Mouse (Mus musculus) neural tube, embryonic 15.5 days (tissue): ENCODE results near the gene Hacd3. TPM values are rescaled to one million over a fixed set of nuclear protein-coding genes. Genes with fewer than 3 reads are reported as not detected.
A peak's percentile ranks its signal among the peaks of the same experiment; 100 is the strongest.

Source experiments
- ATAC-seq: fragments of 200-750 bp; cut with Nextera tagmentation; 2 replicates; pipeline ENCODE4 v1.8.0; 2017; ENCODE audit warnings: mild to moderate bottlenecking, moderate TSS enrichment, moderate library complexity; ENCODE audit not compliant: low FRiP score
- H3K27ac ChIP-seq: fragments of 300-500 bp; sonication (generic); replicated peaks from 2 replicates; pipeline ENCODE4 v1.5.1; 2015; ENCODE audit warnings: mild to moderate bottlenecking, inconsistent platforms
- H3K27me3 ChIP-seq: fragments of 300-500 bp; sonication (generic); replicated peaks from 2 replicates; pipeline ENCODE4 v1.6.1; 2015; ENCODE audit warnings: inconsistent platforms
- H3K36me3 ChIP-seq: fragments of 300-500 bp; sonication (generic); 2 replicates; pipeline ENCODE4 v1.6.1; 2015; ENCODE audit warnings: inconsistent platforms
- H3K4me1 ChIP-seq: fragments of 300-500 bp; sonication (generic); 2 replicates; pipeline ENCODE4 v1.6.1; 2015; ENCODE audit warnings: inconsistent platforms
- H3K4me2 ChIP-seq: fragments of 300-500 bp; sonication (generic); 2 replicates; pipeline ENCODE4 v1.6.1; 2015; ENCODE audit warnings: inconsistent platforms, mild to moderate bottlenecking, moderate library complexity
- H3K4me3 ChIP-seq: fragments of 300-500 bp; sonication (generic); replicated peaks from 2 replicates; pipeline ENCODE4 v1.5.1; 2015; ENCODE audit warnings: mild to moderate bottlenecking, inconsistent platforms
- H3K9ac ChIP-seq: fragments of 300-500 bp; sonication (generic); replicated peaks from 2 replicates; pipeline ENCODE4 v1.6.1; 2015; ENCODE audit warnings: mild to moderate bottlenecking, inconsistent platforms
- H3K9me3 ChIP-seq: fragments of 300-500 bp; sonication (generic); replicated peaks from 2 replicates; pipeline ENCODE4 v1.6.1; 2016; ENCODE audit warnings: inconsistent platforms
- WGBS: fragments of 180-500 bp; shearing (Covaris S2); methylation state at CpG from one replicate; pipeline ENCODE4 v1.1.7; 2015; ENCODE audit warnings: mixed read lengths; 5-methylcytosine and 5-hydroxymethylcytosine counted together
- microRNA-seq: library from miRNA; unstranded; fragments of <30 nt; microRNA quantifications from one replicate; pipeline ENCODE4, GENCODE M21; 2017
- polyA plus RNA-seq: library from polyadenylated mRNA; unstranded; fragments of >200 nt; fragmentation: Nextera tagmentation; extraction: Ambion mirVana; gene quantifications from 2 replicates; pipeline ENCODE4 v1.2.1, GENCODE M21; 2015

The Hacd3 gene
- polyA plus RNA-seq, 1 experiment from 2014 or later = 238 TPM

- ATAC-seq = no peak
- H3K4me2 ChIP-seq = peak overlapping the region; percentile 45
- H3K4me1 ChIP-seq = peaks cover 7% of the 10 kb centered on the region
- H3K4me3 ChIP-seq = no peak overlapping the region; the same call in 1 of the 2 replicates
- no peaks in the 10 kb centered on the region for H3K27me3 ChIP-seq
- H3K36me3 ChIP-seq = no peaks in the 10 kb centered on the region
- H3K9me3 ChIP-seq = no peaks in the 10 kb centered on the region
- H3K9ac ChIP-seq = no peak overlapping the region
- WGBS = 9% methylated on average over 11 of the region's 11 CpGs
- H3K27ac ChIP-seq = no peak overlapping the region
These were observed 77.5 kb downstream of the Hacd3 start for GRCm38 (mm10) chr9:64943997-64944396.

DNA sequence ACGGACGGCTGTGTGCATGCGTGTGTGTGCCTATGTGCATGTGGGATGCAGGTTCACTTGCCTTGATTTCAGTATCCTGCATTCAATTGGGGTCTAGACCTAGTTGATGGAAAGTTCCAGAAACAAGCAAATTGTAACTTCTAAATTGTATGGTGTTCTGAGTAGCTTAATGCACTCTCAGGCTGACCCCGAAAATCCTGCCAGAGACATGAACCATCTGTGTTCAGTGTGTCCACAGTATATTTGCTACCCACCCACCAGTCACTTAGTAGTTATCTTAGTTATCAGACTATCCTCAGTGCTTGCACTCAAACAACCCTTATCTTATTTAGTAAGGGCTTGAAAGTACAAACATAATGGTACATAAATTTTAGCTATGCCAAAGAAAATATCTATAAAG, 79.8 kb downstream of the Hacd3 start:
- H3K9me3 ChIP-seq = no peaks in the 10 kb centered on the region
- H3K4me2 ChIP-seq = no peak overlapping the region
- 94% methylated on average over 4 of the region's 4 CpGs for WGBS
- no peak overlapping the region for H3K4me3 ChIP-seq
- H3K4me1 ChIP-seq = peaks cover 7% of the 10 kb centered on the region
- H3K27ac ChIP-seq = no peak overlapping the region
- H3K36me3 ChIP-seq = no peaks in the 10 kb centered on the region
- ATAC-seq = no peak
- no peaks in the 10 kb centered on the region for H3K27me3 ChIP-seq
- H3K9ac ChIP-seq = no peak overlapping the region

- WGBS = 84% methylated on average over 11 of the region's 11 CpGs
- Histone ChIP-seq H3K4me3 (no peak overlapping the region), H3K9me3 (no peaks in the 10 kb centered on the region), H3K9ac (no peak overlapping the region), H3K27ac (no peak overlapping the region), H3K36me3 (no peaks in the 10 kb centered on the region), H3K4me2 (no peak overlapping the region), H3K27me3 (no peaks in the 10 kb centered on the region), H3K4me1 (peaks cover 7% of the 10 kb centered on the region)
- ATAC-seq = no peak
These were observed 80.7 kb downstream of the Hacd3 start for GRCm38 (mm10) chr9:64940731-64941346.

DNA sequence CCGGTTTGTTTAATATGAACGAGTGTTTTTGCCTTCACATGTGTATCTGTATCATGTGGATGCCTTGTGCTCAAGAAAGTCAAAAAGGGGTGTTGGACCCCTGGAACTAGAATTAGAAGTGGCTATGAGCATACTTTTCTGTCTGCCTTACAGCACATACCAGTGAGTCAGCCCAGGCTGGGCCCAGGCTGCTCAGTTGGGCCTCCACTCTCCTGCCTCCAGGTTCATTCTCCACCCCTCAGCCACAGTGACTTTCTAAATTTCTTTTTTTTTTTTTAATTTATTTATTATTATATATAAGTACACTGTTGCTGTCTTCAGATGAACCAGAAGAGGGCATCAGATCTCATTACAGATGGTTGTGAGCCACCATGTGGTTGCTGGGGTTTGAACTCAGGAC, 81.7 kb downstream of the Hacd3 start:
- Histone ChIP-seq H3K4me3 (no peak overlapping the region), H3K27ac (no peak overlapping the region), H3K4me1 (peaks cover 7% of the 10 kb centered on the region), H3K27me3 (no peaks in the 10 kb centered on the region), H3K36me3 (no peaks in the 10 kb centered on the region), H3K9me3 (no peaks in the 10 kb centered on the region), H3K4me2 (no peak overlapping the region), H3K9ac (no peak overlapping the region)
- ATAC-seq = no peak
- 84% methylated on average over 2 of the region's 2 CpGs for WGBS

- H3K9ac ChIP-seq = no peak overlapping the region
- no peaks in the 10 kb centered on the region for H3K27me3 ChIP-seq
- H3K4me3 ChIP-seq = no peak overlapping the region
- H3K9me3 ChIP-seq = no peaks in the 10 kb centered on the region
- H3K27ac ChIP-seq = no peak overlapping the region
- 65% methylated on average over 4 of the region's 4 CpGs for WGBS
- peaks cover 4% of the 10 kb centered on the region for H3K4me1 ChIP-seq
- H3K36me3 ChIP-seq = no peaks in the 10 kb centered on the region
- ATAC-seq = no peak
- no peak overlapping the region for H3K4me2 ChIP-seq
These were observed 82.2 kb downstream of the Hacd3 start for GRCm38 (mm10) chr9:64939281-64939680.

DNA sequence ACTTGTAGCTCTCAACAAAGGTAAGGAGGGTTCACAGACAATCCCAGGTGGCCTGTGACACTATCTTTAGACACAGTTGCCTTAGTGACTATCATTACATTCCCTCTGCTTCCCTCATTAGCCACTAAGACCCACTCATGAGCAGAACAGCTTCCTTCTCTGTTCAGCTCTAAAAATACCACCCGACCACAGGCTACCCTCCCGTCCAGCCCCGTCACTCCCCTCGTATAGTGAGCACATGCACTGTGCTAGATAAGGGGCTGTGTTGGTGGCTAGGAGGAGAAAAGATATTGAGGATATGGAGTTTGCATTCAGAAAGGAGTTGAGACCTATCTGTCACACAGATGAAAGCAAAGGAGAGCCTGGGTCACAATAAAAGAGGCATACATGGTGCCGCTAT, 83.0 kb downstream of the Hacd3 start:
- H3K27me3 ChIP-seq = no peaks in the 10 kb centered on the region
- no peak overlapping the region for H3K9ac ChIP-seq
- H3K4me2 ChIP-seq = no peak overlapping the region
- no peaks in the 10 kb centered on the region for H3K4me1 ChIP-seq
- no peak overlapping the region for H3K4me3 ChIP-seq
- no peaks in the 10 kb centered on the region for H3K36me3 ChIP-seq
- no peak for ATAC-seq
- no peak overlapping the region for H3K27ac ChIP-seq
- no peaks in the 10 kb centered on the region for H3K9me3 ChIP-seq
- 77% methylated on average over 5 of the region's 5 CpGs for WGBS

GRCm38 (mm10) chr9:64937491-64937890, 84.0 kb downstream of the Hacd3 start:
- no peak for ATAC-seq
- no peak overlapping the region for H3K4me2 ChIP-seq
- H3K4me3 ChIP-seq = no peak overlapping the region
- no peaks in the 10 kb centered on the region for H3K36me3 ChIP-seq
- no peaks in the 10 kb centered on the region for H3K27me3 ChIP-seq
- no peak overlapping the region for H3K27ac ChIP-seq
- no peaks in the 10 kb centered on the region for H3K9me3 ChIP-seq
- H3K4me1 ChIP-seq = no peaks in the 10 kb centered on the region
- 62% methylated on average over 5 of the region's 5 CpGs for WGBS
- no peak overlapping the region for H3K9ac ChIP-seq

Small RNA genes within 50 kb of the gene (microRNA-seq; reads per million reads assigned to microRNA genes)
- gene Gm25640 = not detected

Other genes starting within 250 kb of the Hacd3 start
- 9.0 and 10.2 TPM in 2 replicates for gene Dennd4a, start 210.4 kb downstream of the Hacd3 start, polyA plus RNA-seq
- 0.05 and 0.06 TPM in 2 replicates for gene Slc24a1, start 70.1 kb downstream of the Hacd3 start, polyA plus RNA-seq
- 32.2 and 38.6 TPM in 2 replicates for gene Ints14, start 60.8 kb downstream of the Hacd3 start, polyA plus RNA-seq
- gene Dpp8, start 10.7 kb upstream of the Hacd3 start, polyA plus RNA-seq = 31.2 and 32.9 TPM in 2 replicates
- 15.1 and 17.8 TPM in 2 replicates for gene Igdcc4, start 79.8 kb upstream of the Hacd3 start, polyA plus RNA-seq
- gene Igdcc3, start 119.5 kb upstream of the Hacd3 start, polyA plus RNA-seq = 7.9 and 8.9 TPM in 2 replicates
- gene Parp16, start 173.7 kb upstream of the Hacd3 start, polyA plus RNA-seq = 6.4 and 8.9 TPM in 2 replicates
- 0.58 and 0.79 TPM in 2 replicates for gene Cilp, start 243.5 kb upstream of the Hacd3 start, polyA plus RNA-seq